Mouse (Mus musculus) WW6 (cell line): Measurements from ENCODE around the gene Zbp1.

Experiments
- DNase-seq: peaks from one replicate; pipeline ENCODE4 v3.0.0-alpha.2; 2013; ENCODE audit warnings: low read depth, low spot score

The Zbp1 gene

GRCm38 (mm10) chr2:173179046-173179445, 39.7 kb downstream of the Zbp1 start:
- DNase-seq: no peak

- no peak for DNase-seq
These were observed 40.8 kb downstream of the Zbp1 start for GRCm38 (mm10) chr2:173177951-173178350.

DNA sequence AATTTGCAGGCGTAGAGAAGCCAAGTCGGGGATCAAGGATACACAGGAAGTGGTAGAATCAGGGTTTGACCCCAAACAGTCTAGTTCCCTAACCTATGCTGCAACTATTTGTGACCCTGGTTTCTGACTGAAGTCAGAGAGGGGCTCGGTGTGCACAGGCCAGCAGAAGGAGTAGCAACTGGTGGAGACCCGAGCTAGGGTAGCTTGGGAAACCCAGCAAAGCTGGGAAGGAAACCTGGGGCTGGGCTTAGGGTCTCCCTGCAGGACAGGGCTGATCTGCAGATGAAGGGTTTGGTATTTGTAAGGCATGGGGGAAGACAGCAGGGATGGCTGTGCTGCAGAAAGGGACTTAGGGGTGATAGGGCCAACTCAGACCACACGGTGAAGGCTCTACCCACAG, 41.2 kb downstream of the Zbp1 start:
- DNase-seq: no peak

GRCm38 (mm10) chr2:173175703-173176102, 43.0 kb downstream of the Zbp1 start:
- no peak for DNase-seq

DNA sequence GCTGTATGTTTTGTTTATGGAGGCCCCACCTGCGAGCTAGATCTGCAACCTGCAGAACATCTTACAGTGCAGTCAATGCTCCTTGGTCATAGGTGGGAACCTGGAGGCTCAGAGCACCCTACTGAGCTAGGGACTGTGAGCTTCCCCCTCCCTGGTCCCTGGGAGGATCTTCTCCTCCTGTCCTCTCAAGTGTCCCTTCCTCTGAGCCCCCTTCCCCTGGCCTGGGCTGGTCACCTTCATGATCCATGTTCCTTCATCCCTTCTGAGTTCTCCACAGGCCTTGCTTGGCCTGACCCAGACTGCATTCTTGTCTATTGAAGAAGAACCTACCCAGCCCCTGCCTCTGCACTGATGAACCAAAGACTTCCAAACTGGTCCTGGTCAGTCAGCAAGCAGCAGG, 44.2 kb downstream of the Zbp1 start:
- DNase-seq: no peak

- no peak for DNase-seq
These were observed 44.9 kb downstream of the Zbp1 start for GRCm38 (mm10) chr2:173173521-173174511.

GRCm38 (mm10) chr2:173173008-173173407, 45.7 kb downstream of the Zbp1 start:
- no peak for DNase-seq

- DNase-seq: no peak
These were observed 46.3 kb downstream of the Zbp1 start for GRCm38 (mm10) chr2:173172386-173172785.

DNA sequence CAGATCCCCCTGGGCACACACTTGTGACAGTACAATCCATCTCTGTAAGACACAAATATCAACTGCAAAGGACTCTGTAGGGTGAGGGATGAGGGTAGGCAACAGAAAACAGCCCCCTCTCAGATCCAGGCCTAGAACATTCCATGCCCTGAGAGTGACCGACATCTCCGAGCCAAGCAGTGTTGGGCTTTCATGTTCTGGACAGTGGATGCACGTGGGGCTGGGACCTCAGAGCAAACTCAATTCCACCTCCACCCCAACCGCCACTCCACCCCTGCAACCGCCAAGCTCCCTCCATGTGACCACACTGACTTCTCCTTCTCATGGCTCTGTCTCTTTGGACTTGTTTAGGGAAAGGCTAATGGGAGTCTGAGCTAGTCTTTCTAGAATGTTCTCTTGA, 46.8 kb downstream of the Zbp1 start:
- DNase-seq: no peak

- no peak for DNase-seq
These were observed 47.3 kb downstream of the Zbp1 start for GRCm38 (mm10) chr2:173171470-173171869.

DNA sequence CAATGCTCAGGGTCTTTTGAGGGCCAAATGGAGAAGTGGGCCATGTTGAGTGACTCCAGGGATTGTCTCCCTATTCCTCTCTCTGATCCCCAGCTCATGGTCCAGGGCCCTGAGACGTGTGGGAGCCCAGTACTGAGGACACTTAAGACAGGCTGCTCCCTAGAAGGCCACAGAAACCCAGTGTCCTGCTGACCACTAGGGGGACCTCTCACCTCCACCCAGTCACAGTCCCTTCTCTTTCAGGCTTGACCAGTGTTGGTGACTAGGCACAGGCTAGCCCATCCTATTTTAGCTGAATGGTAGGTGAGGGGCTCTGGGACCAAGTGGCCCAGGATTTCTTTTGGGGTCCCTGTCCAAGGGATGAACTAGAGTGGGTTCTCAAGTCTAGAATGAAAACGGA, 48.0 kb downstream of the Zbp1 start:
- no peak for DNase-seq

DNA sequence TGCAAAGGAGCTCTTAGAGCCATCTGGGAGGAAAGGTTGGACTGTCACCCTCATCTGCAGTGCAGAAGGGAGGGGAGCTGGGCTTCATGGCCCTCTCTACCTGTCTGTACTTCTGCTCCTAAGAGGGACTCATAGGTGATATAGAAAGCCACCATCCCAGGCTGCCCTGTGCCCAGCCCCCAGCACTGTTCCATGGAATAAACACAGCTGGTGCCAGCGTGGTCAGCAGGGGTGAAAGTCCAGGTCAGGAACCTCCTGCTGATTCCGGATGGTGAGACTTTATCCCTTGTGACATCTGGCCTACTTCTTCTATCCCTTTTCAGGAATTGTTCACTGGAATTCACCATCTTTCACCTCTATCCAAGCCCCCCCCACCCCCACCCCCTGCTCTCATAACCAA, 48.6 kb downstream of the Zbp1 start:
- DNase-seq: no peak

DNA sequence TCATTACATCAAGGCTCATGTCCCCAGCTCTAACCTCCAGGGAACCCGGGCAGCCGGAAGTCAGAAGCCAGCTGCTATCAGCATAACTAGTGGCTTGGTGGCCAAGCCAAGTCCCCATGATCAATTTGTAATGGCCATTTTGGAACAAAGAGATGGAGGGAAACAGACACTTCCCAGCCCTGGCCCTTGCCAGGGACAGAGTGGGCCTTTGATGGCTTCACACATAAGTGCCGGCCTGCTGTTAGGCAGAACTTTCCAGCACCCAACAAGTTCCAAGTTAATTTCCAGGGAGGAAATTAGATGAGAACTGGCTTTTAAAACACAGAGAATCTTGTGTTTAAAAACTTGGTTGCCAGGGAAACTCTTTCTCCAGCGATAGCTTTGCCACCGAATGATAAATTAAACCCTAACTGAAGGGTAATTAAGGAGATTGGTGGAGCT, 50.3 kb downstream of the Zbp1 start:
- DNase-seq: no peak

DNA sequence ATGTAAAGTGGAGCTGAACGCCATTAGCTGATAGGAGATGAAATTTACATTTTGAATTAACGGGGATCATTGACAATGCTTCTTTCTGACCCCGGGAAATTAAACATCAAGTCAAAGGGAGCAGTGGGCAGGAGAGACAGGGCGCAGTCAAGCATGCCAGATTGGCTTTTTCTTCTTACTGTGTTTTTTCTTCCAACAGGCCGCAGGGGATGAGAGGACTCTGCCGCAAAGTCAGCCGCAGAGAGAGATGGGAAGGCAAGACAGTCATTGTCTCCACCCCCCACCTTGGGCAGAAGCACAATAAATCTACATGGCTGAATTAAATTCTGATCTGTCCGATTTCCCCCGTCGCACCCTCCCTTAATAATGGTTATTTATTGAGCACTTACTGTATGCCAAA, 53.4 kb downstream of the Zbp1 start:
- DNase-seq: no peak

- DNase-seq: no peak
These were observed 53.8 kb downstream of the Zbp1 start for GRCm38 (mm10) chr2:173164946-173165345.

DNA sequence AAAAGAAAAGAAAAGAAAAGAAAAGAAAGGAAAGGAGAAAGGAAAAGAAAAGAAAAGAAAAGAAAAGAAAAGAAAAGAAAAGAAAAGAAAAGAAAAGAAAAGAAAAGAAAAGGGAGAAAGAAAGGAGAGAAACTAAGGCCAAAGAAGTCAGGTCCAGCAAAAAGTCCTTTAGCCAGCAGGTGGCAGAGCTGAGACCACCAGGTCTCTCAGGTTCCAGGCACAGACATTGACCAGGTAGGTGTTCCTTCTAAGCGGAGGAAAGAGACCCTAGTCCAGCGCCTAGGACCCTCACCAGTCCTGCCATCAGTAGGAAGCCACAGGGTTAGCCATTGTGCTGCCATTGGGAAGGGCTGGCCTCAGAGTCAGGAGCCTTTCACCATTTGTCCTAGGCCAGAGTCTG, 54.4 kb downstream of the Zbp1 start:
- DNase-seq: no peak

- DNase-seq: no peak
These were observed 55.3 kb downstream of the Zbp1 start for GRCm38 (mm10) chr2:173163380-173163779.

DNA sequence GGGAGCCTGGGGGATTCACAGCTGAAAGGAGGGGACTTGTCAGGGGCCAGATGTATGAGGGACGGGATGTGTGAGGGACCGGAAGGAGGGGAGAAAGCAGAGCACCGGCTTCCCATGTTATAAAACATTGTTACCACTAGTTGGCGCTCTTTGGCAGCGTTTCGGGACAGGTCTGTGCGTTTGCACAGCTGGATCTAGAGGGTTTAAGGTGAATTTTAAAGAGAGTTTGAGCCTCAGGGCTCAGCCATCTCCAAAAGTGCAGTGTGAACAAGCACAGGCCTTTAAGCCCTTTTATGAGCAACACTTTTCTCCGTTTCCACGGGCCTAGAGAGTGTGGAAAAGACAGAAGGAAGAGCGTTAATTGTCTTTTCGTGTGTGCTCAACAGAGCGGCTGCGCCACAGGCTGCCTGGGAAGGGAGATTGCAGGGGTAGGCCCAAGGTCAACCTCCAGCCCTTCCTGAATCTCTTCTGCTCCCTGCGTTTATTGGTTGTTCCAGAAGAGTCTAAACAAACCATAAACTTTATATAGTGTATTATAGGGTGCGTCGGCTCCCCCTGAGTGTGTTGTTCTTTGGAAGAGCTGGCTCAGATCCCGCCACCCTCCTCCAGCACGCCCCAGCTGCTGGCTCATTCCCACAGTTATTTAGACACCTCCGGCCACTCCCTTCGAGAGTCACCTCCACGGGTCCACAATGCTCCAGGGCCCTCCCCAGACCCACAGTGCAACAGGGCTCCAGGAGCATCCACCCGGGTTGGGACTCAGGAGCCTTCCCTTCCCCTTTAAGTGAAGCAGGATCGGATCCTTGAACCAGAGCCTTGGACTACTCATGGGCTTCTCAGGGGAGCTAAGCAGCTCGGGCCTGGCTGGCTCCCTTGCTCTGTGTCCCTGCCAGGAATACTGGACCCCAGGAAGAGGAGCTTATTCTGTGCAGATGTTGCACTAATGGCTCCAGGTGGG, 59.1 kb downstream of the Zbp1 start:
- peak; percentile 67 for DNase-seq

- DNase-seq: no peak
These were observed 60.2 kb downstream of the Zbp1 start for GRCm38 (mm10) chr2:173158390-173159055.

- DNase-seq: no peak
These were observed 60.9 kb downstream of the Zbp1 start for GRCm38 (mm10) chr2:173157871-173158270.

DNA sequence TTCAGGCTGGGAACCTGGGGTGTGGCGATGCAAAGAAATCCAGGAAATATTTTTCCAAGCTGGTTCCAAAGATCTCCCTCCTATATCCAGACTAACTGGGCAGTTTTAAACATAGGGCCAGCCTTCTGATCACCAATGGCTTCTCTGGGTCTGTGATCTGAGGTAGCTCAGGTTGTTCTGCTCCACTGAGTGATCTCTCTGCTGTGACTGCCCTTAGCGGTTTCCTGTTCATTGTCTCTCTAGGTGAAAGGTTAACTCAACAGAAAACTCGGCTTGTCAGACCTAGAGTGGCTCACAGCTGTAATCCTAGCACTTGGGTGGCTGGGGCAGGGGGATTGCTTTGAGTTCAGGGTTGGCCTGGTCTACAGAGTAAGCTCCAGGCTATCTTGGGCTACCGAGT, 61.3 kb downstream of the Zbp1 start:
- DNase-seq: no peak

GRCm38 (mm10) chr2:173156923-173157322, 61.8 kb downstream of the Zbp1 start:
- DNase-seq: no peak
